Mouse (Mus musculus) embryo, embryonic 9.5 days (tissue): Measurements from ENCODE around the gene Sbno2.
A peak's percentile ranks its signal among the peaks of the same experiment; 100 is the strongest.

Source experiments
- DNase-seq: peaks from one replicate; pipeline ENCODE4 v3.0.0-alpha.2; 2017; ENCODE audit errors: extremely low spot score

Sbno2 gene

DNA sequence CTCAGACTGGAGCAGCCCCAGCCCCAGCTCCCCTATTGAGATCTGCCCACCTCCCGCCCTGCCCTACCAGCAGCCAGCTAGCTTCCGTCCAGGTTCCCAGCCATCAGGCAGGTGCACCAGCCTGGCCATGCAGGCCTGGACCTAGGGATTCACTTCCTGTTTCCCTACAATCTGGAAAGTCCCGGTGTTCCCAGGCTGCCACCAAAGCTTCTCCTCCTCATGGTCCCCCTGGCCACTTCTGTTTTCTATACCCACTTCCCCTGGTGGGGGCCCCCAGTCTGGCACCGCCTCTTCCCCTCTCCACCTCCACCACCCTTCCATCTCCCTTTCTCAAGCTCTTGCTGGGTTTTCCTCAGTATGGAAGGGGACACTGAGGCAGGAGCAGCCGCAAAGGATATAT, at the start of gene Sbno2:
Gene Sbno2, minus strand, starts transcription at position 112 of the 400 bp plus-strand sequence.
- DNase-seq = no peak

DNA sequence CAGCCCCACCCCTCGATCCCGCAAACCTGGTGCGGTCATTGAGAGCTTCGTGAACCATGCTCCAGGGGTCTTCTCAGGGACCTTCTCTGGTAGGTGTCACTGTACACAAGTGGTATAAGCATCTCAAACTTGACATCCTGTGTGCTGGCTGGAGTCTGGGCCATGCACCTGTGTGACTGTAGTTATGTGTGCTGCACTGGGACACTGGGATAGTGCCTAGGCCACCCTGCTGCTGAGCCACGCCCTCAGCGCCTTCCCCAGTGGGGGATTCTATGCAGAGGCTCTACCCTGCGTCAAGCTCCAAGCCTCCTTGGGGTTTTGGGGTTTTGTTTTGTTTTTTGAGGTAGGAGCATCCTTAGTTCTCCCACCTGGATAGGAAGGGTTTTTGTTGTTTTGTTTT, 49.0 kb upstream of the Sbno2 start:
- DNase-seq = no peak

DNA sequence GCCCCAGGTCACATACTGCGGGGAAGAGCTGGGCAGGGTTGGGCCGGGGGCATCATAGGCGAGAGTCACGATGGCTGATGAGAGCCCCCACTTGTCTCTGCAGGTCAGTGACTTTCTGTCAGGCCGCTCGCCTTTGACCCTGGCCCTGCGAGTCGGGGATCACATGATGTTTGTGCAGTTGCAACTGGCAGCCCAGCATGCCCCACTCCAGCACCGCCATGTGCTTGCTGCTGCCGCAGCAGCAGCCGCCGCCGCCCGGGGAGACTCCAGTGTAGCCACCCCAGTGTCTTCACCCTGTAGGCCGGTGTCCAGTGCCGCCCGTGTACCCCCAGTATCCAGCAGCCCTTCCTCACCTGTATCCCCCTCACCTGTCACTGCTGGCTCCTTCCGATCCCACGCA, 48.3 kb upstream of the Sbno2 start:
- DNase-seq = no peak

DNA sequence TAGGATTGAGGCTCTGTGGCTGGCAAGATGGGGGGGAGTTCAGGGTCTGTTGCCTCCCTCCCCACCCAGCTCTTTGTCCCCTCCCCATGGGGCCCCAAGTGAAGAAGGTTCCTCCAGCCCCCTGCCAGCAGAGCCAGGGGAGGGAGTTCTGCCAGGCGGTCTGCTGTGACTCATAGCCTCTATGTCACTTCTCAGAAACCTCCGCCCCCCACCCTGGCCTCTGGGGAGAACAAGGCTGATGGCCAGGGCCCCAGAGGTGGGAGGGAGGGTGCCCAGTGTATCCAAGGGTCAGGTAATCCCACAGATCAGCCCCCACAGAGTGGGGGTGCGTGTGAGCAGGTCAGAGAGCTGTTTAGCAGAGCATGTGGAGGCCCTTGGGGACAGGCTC, 47.5 kb upstream of the Sbno2 start:
- DNase-seq = no peak

DNA sequence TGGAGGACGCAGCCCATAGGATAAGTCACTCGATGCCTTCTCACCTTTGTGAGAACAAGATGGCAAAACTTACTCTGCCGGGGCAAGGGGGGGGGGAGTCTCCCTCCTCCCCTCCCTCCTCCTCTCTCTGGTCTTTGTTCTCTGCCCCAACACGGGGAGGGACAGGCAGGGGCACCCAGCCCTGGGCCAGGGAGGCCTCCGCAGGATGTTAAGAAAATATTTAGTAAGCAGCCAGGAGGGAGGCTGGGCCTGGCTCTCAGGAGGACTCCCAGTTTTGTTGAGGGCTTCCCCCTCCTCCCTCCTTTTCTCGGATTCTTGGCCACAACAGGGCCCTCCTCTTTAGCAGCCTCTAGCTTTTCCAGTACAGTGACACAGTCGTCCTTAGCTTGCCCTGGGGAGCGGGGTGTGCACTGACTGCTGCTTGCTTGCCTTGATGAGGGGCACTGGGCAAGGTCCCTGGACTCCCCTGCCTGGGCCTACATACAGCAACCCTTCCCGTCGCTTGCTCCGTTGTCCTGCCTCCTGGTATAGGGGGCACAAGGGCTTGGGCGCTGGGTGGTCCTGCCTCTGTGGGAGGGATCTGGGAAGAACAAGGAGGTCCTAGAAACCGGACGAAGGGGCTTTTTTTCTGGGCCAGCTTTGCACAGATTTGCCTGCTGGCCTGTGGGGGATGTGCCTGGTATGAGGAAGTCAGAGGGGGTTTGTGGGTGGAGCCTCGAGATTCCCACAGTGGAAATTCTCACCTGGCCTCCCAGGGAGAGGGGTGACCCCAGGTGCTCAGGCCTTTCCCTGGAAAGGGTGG, 46.9 kb upstream of the Sbno2 start:
- DNase-seq = peak; percentile 54

DNA sequence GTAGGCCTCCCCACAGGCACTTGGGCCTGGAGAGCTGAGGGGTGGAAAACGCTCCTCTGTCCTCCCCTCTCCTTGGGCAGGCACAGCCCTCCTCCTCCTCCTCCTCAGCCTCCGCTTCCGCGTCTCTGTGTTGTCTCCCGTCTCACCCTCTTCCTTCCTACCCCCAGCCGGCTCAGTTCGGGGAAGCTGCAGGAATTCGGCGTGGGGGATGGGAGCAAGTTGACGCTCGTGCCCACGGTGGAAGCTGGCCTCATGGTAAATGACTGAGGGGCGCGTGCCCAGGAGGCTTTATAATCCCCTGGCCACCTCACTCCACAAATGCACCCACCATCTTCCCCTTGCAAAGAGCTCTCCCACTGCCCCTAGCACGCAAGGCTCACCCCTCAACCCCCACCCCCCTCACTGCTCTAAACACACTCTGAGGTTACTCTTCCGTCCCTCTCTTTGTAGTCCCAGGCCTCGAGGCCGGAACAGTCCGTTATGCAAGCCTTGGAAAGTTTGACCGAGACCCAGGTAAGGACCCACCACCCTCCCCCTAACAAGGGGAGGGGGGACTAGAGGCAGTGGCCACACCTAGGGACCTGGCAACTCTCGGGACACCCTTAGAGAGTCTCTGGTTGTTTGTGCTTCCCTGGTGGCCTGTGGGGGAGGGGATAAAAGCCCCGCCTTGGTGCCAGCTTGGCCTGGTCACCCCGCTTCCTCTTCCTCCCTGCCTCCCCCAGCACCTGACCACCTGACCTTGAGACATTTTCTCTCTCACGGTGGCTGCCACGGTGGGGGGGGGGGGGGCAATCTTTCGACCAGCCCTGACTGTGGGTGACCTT, 46.1 kb upstream of the Sbno2 start:
- peak; percentile 70 for DNase-seq

DNA sequence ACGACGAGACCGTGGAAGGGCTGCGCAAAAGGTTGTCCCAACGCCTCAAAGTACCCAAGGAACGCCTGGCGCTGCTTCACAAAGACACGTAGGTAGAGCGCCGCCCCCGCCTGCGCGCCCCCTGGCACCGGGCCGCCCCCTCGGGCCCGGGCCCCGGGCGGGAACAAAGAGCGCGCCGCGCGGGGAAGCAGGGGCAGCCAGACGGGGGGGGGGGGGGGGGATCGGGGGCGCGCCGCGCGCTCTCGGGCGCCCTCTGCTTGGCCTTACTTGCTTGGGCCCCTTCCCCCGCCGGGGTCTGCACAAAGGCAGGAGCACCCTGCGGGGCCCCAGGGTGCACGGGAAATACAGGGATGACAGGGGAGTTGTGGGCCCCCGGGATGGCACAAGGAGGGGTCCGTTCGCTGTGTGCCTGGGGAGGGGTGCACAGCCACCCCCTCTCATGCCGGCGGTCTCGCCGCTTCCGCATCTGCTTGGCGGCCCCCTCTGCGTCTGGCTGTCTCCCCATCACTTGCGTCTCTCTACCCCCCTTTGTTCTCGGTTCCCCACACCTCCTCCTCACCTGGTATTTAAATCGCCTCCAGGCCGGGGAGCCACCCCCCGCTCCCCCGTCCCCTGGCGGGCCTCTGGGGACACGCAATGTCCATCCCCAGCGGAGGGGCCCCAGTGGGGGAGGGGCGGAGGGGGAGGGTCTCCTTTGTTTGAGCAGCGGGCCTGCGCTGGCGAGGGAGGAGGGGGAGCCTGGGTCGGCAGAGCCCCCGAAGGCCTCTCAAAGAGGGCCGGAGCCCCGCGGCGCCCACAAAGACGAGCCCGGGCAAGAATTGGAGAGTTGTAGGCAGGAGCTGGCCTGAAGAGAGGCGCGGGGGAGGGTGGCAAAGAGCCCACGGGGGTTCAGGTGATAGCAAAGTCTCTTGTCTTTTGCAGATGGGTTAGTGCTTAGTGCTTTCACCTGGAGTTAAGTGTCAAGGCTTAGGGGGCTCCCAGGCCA, 45.1 kb upstream of the Sbno2 start:
- peak; percentile 93 for DNase-seq

DNA sequence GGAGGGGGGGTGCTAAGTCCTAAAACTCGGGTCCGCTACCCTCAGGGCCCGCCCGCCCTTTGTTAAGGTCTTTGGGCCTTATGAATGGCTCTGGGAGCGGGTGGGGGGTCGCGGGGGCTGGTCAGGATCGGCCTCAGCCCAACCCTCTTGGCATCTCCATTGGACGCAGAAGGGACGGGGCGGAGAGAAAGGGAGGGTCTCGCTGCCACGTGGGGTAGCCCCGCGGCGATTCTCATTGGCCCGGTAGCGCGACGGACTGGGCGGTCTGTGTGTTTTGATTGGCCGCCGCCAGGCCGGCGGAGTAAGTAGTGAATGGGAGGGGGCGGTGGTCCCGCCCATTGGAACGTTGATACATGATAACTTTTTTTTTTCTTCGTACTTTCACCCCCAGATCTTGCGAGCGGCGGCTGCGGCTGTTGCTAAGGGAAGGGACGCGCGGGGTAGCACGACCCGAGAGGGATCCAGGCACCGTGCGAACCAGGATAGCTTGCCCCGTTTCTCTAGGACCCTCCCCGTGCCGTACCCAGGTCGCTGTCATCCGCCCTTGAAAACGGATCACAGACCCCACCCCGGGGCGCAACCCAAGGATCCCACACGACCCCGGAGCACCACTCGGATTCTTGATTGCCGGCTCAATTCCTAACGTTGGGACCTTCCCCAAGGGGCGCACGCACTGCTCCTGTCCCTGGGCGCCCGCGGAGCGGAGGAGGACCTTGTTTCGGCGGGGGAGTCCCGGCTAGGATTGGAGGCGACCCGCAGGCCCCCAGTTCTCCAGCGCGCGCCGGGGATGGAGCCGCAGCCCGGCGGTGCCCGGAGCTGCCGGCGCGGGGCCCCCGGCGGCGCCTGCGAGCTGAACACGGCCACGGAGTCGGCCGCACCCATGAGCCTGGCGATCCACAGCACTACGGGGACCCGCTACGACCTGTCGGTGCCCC, 44.2 kb upstream of the Sbno2 start:
- peak; percentile 99 for DNase-seq

DNA sequence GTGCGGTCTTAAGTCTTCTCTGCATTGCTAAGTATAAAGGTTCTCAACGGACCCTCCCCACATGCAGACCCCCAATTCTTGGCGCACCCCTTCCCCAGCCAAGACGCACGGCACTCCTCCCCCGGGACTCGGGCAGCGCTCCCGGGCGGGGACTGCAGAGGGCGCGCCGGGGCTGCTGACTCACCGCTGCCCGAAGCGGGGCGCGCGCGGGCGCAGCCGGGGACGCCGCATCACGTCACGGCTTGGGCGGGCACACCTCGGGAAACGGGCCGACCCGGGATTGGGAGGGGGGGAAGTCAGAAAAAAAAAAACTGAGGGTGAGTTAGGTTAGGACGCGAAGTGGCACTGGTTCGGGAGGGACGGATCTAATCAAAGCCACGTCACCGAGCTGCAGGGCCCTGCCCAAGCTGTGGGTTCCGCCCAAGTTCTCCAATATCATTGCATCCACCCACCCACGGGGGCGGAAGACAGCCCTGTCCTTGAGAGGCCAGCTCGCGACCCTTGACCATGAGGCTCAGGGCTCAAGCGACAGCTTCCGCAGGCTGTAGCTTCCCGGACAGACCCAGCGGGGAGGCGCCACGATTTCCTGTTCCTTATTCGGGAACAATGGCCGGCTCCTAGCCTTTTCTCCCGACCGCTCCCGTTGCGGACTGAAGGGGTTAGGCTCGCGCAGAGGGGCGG, 43.4 kb upstream of the Sbno2 start:
- DNase-seq = peak; percentile 94

DNA sequence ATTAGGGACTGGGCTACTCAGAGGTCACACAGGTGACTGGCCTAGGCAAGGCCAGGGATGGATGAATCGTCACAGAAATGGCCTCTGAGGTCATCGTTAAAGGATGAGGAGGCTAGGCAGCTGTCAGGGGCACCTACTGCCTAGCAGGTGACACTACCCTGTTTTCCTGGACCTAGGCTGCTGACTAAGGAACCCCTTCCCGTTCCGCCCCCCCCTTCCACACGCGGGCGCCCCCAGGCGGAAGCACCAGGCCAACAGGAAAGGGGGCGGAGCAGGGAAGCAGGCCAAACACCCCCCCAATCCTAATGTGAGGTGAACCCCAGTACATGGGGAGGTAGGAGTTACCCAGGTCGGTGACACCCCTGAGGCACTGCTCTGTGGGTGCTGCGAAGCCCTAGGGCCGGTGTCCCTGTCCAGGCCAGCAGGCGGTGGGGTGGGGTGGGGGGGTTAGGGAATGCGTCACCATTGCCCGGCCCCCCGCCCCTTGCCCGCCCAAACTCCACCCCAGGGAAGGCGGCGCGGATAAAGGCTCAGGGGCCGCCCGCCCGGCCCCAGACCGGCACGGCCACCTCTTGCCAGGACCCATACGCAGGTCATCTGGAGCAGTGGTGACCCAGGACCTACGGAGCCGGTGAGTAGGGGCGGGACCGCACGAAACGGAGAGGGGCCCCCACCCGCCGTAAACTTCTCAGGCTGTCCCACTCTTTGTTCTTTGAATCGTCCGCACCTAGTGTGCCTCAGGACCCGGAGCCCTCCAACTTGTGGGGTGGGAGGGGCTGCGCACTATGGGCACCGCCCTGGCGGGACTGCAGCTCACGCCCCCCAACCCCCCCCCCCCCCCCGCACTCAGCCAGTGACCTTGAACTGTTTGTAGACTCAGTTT, 42.6 kb upstream of the Sbno2 start, which contains the start of gene Midn:
Gene Midn, plus strand, starts transcription at position 554 of the 883 bp plus-strand sequence.
- peak; percentile 90 for DNase-seq

DNA sequence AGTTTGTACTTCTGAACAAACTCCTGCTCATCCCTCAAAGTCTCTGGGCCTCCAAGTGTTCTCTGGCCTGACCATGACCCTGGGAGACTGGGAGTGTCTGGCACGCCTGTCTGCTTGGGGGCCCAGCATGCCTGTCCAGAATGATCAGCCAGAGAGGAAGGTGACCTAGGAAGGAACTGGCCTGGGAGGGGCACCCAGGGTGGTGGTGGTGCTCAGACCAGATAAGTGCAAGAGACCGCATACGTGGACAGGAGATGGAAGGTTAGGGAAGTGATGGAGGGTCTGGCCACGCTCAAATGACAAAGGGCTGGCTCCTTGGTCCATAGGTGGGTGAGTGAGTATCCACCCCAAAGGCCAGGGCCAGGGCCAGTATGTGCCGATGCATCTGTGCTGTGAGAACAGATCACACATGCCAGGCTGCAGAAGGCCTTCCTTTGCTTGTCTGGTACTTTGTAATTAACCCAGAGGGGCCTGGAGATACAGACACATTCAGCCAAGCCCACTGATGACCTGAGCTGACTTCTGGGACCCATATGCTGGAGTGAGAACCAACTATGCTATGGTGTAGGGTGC, 41.9 kb upstream of the Sbno2 start:
- DNase-seq = no peak

DNA sequence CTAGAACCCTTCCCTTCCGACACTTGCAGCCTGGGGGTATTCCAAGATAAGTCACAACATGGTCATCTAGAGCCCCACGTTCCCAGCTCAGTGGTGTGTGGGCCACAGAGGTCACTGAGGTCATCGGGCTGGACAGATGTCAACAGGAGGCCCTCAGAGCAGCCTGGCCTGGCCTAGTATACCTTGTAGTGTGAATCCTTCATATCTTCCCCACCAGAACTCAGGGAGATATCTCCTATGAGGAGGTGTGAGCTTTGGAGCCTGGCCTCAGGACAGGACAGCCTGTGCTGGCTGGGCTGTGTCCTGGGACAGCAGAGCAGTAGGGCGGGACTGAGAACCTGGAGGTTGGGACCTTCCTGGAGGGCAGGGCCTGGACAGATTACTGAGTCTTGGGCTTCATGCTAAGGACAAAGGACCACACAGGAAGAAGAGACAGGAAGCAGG, 41.2 kb upstream of the Sbno2 start:
- DNase-seq = no peak

DNA sequence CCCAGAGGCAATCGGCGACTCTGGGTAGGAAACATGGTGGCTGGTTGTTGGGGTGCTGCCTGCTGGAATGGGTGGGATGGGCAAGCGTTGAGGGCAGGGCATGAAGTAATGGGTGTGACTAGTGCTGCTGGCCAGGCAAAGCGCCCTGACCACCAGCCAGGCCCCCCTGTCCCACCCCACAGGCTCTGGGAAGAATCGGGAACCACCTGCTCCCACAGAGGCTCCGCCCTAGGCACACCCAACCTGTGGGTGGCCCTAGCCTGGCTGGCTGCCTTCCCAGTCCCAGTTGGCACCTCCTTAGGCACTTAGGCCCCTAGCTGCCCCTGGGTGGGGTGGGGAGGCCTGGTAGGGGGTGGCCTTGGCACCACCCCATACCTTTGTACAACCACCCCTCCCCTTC, 40.5 kb upstream of the Sbno2 start:
- DNase-seq = no peak

DNA sequence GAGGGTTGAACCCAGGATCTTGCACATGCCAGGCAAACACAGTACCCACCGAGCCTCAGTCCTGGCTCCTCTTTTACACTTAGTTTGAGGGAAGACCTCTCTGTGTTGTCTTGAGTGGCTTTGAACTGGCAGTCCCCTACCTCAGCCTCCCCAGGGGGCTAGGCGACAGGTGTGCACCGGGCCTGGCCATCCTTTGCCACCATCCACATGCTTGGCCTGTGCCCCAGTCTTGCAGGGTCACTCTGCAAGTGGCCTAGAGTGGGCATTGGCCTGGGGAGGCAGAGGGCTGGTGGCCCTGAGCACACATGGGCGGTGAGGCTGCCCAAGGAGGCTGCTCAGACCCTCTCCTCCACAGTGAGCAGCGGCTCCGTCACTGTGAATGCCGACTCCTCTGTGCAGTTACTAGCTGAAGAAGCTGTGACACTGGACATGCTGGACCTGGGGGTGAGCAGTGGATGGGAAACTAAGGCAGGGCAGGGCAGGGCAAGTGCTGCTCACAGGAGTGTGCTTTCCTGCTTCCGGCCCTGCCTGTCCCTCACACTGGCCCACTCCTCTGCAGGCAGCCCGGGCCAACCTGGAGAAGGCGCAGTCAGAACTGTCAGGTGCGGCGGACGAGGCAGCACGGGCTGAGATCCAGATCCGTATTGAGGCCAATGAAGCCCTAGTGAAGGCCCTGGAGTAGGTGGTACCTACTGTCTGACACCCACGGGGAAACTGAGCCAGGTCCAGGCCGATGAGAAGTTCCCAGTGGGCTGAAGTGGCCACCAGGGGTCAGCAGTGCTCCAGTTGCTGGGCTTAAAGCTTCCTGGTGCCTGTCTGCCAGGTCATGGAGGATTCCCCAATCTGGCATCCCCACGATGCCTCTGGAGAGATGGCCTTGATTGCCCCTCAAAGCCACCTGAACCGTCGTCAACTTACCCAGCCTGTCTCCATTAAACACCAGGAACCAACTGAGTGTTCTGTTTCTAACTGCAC, 39.8 kb upstream of the Sbno2 start:
- DNase-seq = peak; percentile 74

DNA sequence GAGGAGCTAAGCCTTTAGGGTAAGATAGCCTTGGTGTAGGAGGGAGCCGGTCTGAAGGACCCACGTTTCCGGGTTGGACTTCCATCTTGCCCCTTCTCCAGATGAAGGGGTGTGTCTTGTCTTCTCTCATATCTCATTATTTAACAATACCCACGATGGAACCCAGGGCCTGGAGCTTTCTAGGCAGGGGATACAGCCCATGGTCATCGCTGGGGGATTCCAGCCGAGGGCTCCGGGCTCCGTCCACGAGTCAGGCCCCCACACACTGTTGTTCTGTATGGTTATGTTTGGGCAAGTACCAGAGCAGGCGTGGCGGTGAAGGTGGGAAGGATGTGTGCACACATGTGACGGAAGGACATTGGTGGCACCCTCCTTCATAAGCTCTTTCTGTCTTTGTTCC, 38.8 kb upstream of the Sbno2 start:
- no peak for DNase-seq

DNA sequence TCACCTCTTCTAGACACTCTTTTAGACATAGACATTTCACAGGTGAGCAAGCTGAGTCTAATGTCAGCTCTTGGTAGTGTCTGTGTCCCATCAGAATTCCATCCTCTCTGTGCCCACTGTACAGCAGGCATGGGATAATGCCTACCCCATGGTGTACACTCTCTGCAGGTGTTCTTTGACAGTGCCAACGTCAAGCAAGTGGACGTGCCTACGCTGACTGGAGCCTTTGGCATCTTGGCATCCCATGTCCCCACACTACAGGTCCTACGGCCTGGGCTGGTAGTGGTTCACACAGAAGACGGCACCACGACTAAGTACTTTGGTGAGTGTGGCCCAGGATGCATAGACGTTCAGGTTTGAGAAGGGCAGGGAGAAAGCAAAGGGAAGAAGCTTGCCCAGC, 38.3 kb upstream of the Sbno2 start:
- DNase-seq = no peak

DNA sequence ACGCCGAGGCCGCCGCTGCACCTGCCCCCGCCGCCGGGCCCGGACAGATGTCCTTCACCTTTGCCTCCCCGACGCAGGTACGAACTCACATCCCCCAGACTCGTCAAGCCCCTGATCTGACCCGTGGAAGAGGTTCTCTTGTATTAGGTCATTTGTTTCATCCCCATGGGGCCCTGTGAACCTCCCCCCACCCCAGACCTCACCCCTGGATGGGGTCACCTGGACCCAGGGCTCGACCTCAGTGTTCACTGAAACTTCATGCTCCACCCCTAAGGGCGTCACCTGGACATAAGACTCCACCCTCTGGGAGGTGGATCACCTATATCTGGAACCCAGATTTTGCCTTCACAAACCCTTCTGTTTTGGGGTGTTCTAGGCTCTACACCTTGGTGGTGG, 37.2 kb upstream of the Sbno2 start:
- DNase-seq = no peak
